Mouse (Mus musculus) macrophage (primary cell): ENCODE measurements around the gene Xkr7. TPM values are rescaled to one million over a fixed set of nuclear protein-coding genes. Genes with fewer than 3 reads are reported as not detected.

Experiments used
- H3K27ac ChIP-seq: fragments of 350-480 bp; formaldehyde crosslinking; 2 replicates; pipeline ENCODE4 v1.9.0; 2021
- H3K36me3 ChIP-seq: fragments of 350-480 bp; formaldehyde crosslinking; 2 replicates; pipeline ENCODE4 v1.9.0; 2021; ENCODE audit errors: inconsistent target
- H3K4me3 ChIP-seq: fragments of 350-480 bp; formaldehyde crosslinking; 2 replicates; pipeline ENCODE4 v1.9.0; 2021; ENCODE audit errors: inconsistent target
- H3K79me2 ChIP-seq: fragments of 350-480 bp; formaldehyde crosslinking; 2 replicates; pipeline ENCODE4 v1.9.0; 2021; ENCODE audit errors: inconsistent target
- WGBS: methylation state at CpG from one replicate; pipeline ENCODE4 v1.1.7; 2026; ENCODE audit warnings: inconsistent platforms; ENCODE audit not compliant: missing documents; 5-methylcytosine and 5-hydroxymethylcytosine counted together
- polyA plus RNA-seq: library from polyadenylated mRNA; stranded (reverse); fragments of 250-400 nt; gene quantifications from 3 replicates; pipeline ENCODE4 v1.2.4, GENCODE M21; 2018; ENCODE audit warnings: inconsistent platforms

Xkr7 gene
- polyA plus RNA-seq, 1 experiment from 2014 or later = not detected

- Histone ChIP-seq H3K4me3 (no peak overlapping the region), H3K79me2 (peaks cover 7% of the 10 kb centered on the region), H3K36me3 (no peaks in the 10 kb centered on the region), H3K27ac (no peak overlapping the region)
- 97% methylated on average over 3 of the region's 3 CpGs for WGBS
Observed at GRCm38 (mm10) chr2:153019355-153019754, 12.3 kb upstream of the Xkr7 start.

- WGBS = 79% methylated on average over 2 of the region's 3 CpGs
- Histone ChIP-seq H3K79me2 (no peaks in the 10 kb centered on the region), H3K36me3 (no peaks in the 10 kb centered on the region), H3K27ac (no peak overlapping the region), H3K4me3 (no peak overlapping the region)
Observed at GRCm38 (mm10) chr2:153021163-153021562, 10.5 kb upstream of the Xkr7 start.

- no peak overlapping the region for H3K27ac ChIP-seq
- H3K79me2 ChIP-seq = no peaks in the 10 kb centered on the region
- H3K4me3 ChIP-seq = no peak overlapping the region
- H3K36me3 ChIP-seq = no peaks in the 10 kb centered on the region
- WGBS = 70% methylated on average over 4 of the region's 4 CpGs
Observed at GRCm38 (mm10) chr2:153022855-153023254, 8.8 kb upstream of the Xkr7 start.

GRCm38 (mm10) chr2:153026052-153026451, 5.6 kb upstream of the Xkr7 start:
- no peaks in the 10 kb centered on the region for H3K36me3 ChIP-seq
- 52% methylated on average over 7 of the region's 7 CpGs for WGBS
- H3K79me2 ChIP-seq = no peaks in the 10 kb centered on the region
- no peak overlapping the region for H3K27ac ChIP-seq
- H3K4me3 ChIP-seq = no peak overlapping the region

GRCm38 (mm10) chr2:153027501-153027900, 4.2 kb upstream of the Xkr7 start:
- H3K4me3 ChIP-seq = no peak overlapping the region
- H3K27ac ChIP-seq = no peak overlapping the region
- WGBS = 61% methylated on average over 4 of the region's 4 CpGs
- H3K36me3 ChIP-seq = no peaks in the 10 kb centered on the region
- H3K79me2 ChIP-seq = no peaks in the 10 kb centered on the region

- no peaks in the 10 kb centered on the region for H3K36me3 ChIP-seq
- no peaks in the 10 kb centered on the region for H3K79me2 ChIP-seq
- H3K4me3 ChIP-seq = no peak overlapping the region
- WGBS = 23% methylated on average over 4 of the region's 4 CpGs
- no peak overlapping the region for H3K27ac ChIP-seq
Observed at GRCm38 (mm10) chr2:153030422-153030821, 1.2 kb upstream of the Xkr7 start.

- H3K36me3 ChIP-seq = no peaks in the 10 kb centered on the region
- H3K4me3 ChIP-seq = no peak overlapping the region
- WGBS = 4% methylated on average over 52 of the region's 58 CpGs
- H3K27ac ChIP-seq = no peak overlapping the region
- no peaks in the 10 kb centered on the region for H3K79me2 ChIP-seq
Observed at GRCm38 (mm10) chr2:153032083-153032842, 611 bp downstream of the Xkr7 start.

GRCm38 (mm10) chr2:153032973-153033372, 1.3 kb downstream of the Xkr7 start:
- H3K36me3 ChIP-seq = no peaks in the 10 kb centered on the region
- no peaks in the 10 kb centered on the region for H3K79me2 ChIP-seq
- no peak overlapping the region for H3K27ac ChIP-seq
- no peak overlapping the region for H3K4me3 ChIP-seq
- 27% methylated on average over 4 of the region's 4 CpGs for WGBS

GRCm38 (mm10) chr2:153033545-153034230, 2.0 kb downstream of the Xkr7 start:
- no peak overlapping the region for H3K4me3 ChIP-seq

GRCm38 (mm10) chr2:153036690-153037089, 5.0 kb downstream of the Xkr7 start:
- WGBS = 63% methylated on average over 2 of the region's 2 CpGs
- Histone ChIP-seq H3K79me2 (no peaks in the 10 kb centered on the region), H3K4me3 (no peak overlapping the region)

More at GRCm38 (mm10) chr2:153033545-153034230, 2.0 kb downstream of the Xkr7 start:
- H3K27ac ChIP-seq = no peak overlapping the region
- no peaks in the 10 kb centered on the region for H3K79me2 ChIP-seq
- H3K36me3 ChIP-seq = no peaks in the 10 kb centered on the region
- WGBS = 59% methylated on average over 5 of the region's 5 CpGs

GRCm38 (mm10) chr2:153043886-153044285, 12.2 kb downstream of the Xkr7 start:
- Histone ChIP-seq H3K36me3 (no peaks in the 10 kb centered on the region), H3K27ac (no peak overlapping the region), H3K4me3 (no peak overlapping the region), H3K79me2 (no peaks in the 10 kb centered on the region)
- WGBS = 82% methylated on average over 3 of the region's 3 CpGs

More at GRCm38 (mm10) chr2:153036690-153037089, 5.0 kb downstream of the Xkr7 start:
- Histone ChIP-seq H3K27ac (no peak overlapping the region), H3K36me3 (no peaks in the 10 kb centered on the region)

- H3K79me2 ChIP-seq = no peaks in the 10 kb centered on the region
- no peak overlapping the region for H3K27ac ChIP-seq
- H3K36me3 ChIP-seq = no peaks in the 10 kb centered on the region
- H3K4me3 ChIP-seq = no peak overlapping the region
- 41% methylated on average over 8 of the region's 8 CpGs for WGBS
Observed at GRCm38 (mm10) chr2:153045884-153046299, 14.2 kb downstream of the Xkr7 start.

GRCm38 (mm10) chr2:153047828-153048465, 16.3 kb downstream of the Xkr7 start:
- Histone ChIP-seq H3K4me3 (no peak overlapping the region), H3K36me3 (no peaks in the 10 kb centered on the region), H3K79me2 (no peaks in the 10 kb centered on the region), H3K27ac (no peak overlapping the region)
- 53% methylated on average over 17 of the region's 17 CpGs for whole genome bisulfite sequencing

GRCm38 (mm10) chr2:153049288-153049996, 17.8 kb downstream of the Xkr7 start:
- no peaks in the 10 kb centered on the region for H3K79me2 ChIP-seq
- H3K4me3 ChIP-seq = no peak overlapping the region
- WGBS = 54% methylated on average over 9 of the region's 9 CpGs
- H3K27ac ChIP-seq = no peak overlapping the region
- no peaks in the 10 kb centered on the region for H3K36me3 ChIP-seq
